Mouse (Mus musculus) heart, embryonic 12.5 days (tissue): ENCODE data around the gene Slc19a1. TPM values are rescaled to one million over a fixed set of nuclear protein-coding genes. Genes with fewer than 3 reads are reported as not detected.
A peak's percentile ranks its signal among the peaks of the same experiment; 100 is the strongest.

Source experiments
- ATAC-seq: fragments of 200-750 bp; cut with Nextera tagmentation; 2 replicates; pipeline ENCODE4 v1.8.0; 2017; ENCODE audit warnings: moderate TSS enrichment, moderate library complexity; ENCODE audit not compliant: insufficient number of reproducible peaks, low FRiP score
- H3K27ac ChIP-seq: fragments of 300-500 bp; sonication (generic); 2 replicates; pipeline ENCODE4 v1.5.1; 2016; ENCODE audit warnings: mild to moderate bottlenecking, moderate library complexity; ENCODE audit not compliant: poor library complexity, severe bottlenecking
- H3K27me3 ChIP-seq: fragments of 300-500 bp; sonication (generic); replicated peaks from 2 replicates; pipeline ENCODE4 v1.6.1; 2016; ENCODE audit warnings: mild to moderate bottlenecking, moderate library complexity
- H3K36me3 ChIP-seq: fragments of 300-500 bp; sonication (generic); 2 replicates; pipeline ENCODE4 v1.6.1; 2016; ENCODE audit warnings: mild to moderate bottlenecking, moderate library complexity
- H3K4me1 ChIP-seq: fragments of 300-500 bp; sonication (generic); replicated peaks from 2 replicates; pipeline ENCODE4 v1.6.1; 2016; ENCODE audit warnings: mild to moderate bottlenecking
- H3K4me2 ChIP-seq: fragments of 300-500 bp; sonication (generic); 2 replicates; pipeline ENCODE4 v1.6.1; 2016; ENCODE audit warnings: mild to moderate bottlenecking, moderate library complexity
- H3K4me3 ChIP-seq: fragments of 300-500 bp; sonication (generic); 2 replicates; pipeline ENCODE4 v1.5.1; 2016; ENCODE audit warnings: mild to moderate bottlenecking
- H3K9ac ChIP-seq: fragments of 300-500 bp; sonication (generic); 2 replicates; pipeline ENCODE4 v1.6.1; 2016; ENCODE audit warnings: mild to moderate bottlenecking, moderate library complexity
- H3K9me3 ChIP-seq: fragments of 300-500 bp; sonication (generic); replicated peaks from 2 replicates; pipeline ENCODE4 v1.6.1; 2016; ENCODE audit warnings: mild to moderate bottlenecking, moderate library complexity
- WGBS: fragments of 180-500 bp; shearing (Covaris S2); methylation state at CpG from one replicate; pipeline ENCODE4 v1.1.7; 2016; 5-methylcytosine and 5-hydroxymethylcytosine counted together
- polyA plus RNA-seq: library from polyadenylated mRNA; unstranded; fragments of >200 nt; fragmentation: Nextera tagmentation; extraction: Ambion mirVana; gene quantifications from 2 replicates; pipeline ENCODE4 v1.2.1, GENCODE M21; 2016

The Slc19a1 gene
- polyA plus RNA-seq, 1 experiment from 2014 or later = 12.9 TPM

DNA sequence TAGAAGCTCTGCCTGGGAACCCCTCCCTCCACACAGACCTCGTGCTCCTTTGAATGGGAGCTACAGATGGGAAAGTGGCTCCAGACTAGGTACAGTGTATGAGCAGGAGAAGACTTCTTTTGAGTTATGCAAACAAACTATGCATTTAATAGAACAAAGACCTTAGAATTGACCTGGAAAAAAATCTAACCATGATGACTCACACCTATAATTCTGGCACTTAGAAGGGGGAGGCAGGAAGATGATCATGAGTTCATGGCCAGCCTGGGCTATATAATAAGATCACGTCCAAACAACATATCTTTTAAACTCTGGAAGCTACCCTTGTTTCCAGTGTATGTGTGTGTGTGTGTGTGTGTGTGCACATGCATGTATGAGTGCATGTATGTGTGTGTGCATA lies 15.0 kb upstream of the Slc19a1 start:
- 71% methylated on average over 2 of the region's 2 CpGs for WGBS
- Histone ChIP-seq H3K27me3 (no peaks in the 10 kb centered on the region), H3K27ac (no peak overlapping the region), H3K4me1 (no peaks in the 10 kb centered on the region), H3K9ac (no peak overlapping the region), H3K4me2 (no peak overlapping the region), H3K9me3 (no peaks in the 10 kb centered on the region), H3K36me3 (no peaks in the 10 kb centered on the region), H3K4me3 (no peak overlapping the region)
- ATAC-seq = no peak

DNA sequence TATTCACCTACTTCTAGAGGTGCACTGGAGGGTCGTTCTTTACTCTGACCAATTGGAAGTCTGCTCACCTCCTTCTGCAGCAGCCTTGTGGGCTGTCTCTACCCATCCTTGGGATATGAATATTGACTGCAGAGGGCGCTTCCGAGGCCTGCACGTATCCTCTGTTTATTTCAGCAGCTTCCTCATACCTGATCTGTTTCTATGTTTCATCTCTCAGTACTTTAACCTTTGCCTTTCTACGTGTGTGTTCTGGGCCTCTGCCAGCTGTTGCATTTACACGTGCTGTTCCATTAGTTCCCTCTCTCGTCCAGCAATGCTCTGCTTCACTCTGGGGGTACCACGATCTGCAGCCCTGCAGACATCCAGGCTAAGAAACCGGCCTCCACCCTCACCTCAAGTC lies 14.4 kb upstream of the Slc19a1 start:
- H3K9ac ChIP-seq = no peak overlapping the region
- H3K4me1 ChIP-seq = no peaks in the 10 kb centered on the region
- H3K36me3 ChIP-seq = no peaks in the 10 kb centered on the region
- H3K27me3 ChIP-seq = peaks cover 2% of the 10 kb centered on the region; the same call in 1 of the 2 replicates
- no peak overlapping the region for H3K27ac ChIP-seq
- no peak for ATAC-seq
- no peak overlapping the region for H3K4me2 ChIP-seq
- no peaks in the 10 kb centered on the region for H3K9me3 ChIP-seq
- H3K4me3 ChIP-seq = no peak overlapping the region
- WGBS = 63% methylated on average over 9 of the region's 9 CpGs

DNA sequence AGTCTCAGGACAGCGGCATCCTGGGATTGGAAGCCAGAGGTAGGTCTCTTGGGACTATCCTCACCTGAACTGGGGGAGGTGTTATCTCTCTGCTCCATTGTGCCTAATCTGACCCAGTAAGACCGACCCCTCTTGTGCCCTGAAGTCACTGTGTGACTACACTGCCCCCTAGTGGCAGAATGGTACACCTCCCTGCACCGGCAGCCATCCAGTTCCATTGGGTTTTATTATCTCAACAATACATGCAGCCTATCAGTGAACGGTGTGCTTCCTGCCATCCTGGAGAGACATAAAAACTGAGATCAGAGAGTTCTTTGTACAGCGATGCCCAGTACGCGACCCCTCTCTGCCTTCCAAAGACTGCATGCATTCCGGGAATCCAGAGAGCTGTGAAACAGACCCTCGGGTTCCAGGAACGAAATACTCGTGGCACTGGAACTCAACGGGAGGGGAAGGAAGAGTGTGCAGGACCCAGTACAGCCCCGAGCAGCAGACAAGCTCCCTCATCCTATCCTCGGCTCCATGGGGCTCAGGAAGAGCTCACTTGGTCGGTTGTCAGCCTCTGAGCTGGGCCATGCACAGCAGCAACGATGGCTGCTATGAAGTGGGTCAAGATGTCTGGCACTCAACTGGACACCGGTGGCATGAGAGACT lies 10.5 kb upstream of the Slc19a1 start:
- peaks cover 18% of the 10 kb centered on the region; the same call in 1 of the 2 replicates for H3K27me3 ChIP-seq
- H3K27ac ChIP-seq = no peak overlapping the region
- no peak overlapping the region for H3K4me3 ChIP-seq
- H3K9me3 ChIP-seq = no peaks in the 10 kb centered on the region
- peak overlapping the region; percentile 45 for H3K4me2 ChIP-seq
- WGBS = 36% methylated on average over 17 of the region's 17 CpGs
- H3K9ac ChIP-seq = no peak overlapping the region; the same call in 1 of the 2 replicates
- ATAC-seq = 0 out of 2 replicates have a peak, but pooled peaks have one; percentile 27
- no peaks in the 10 kb centered on the region for H3K4me1 ChIP-seq
- H3K36me3 ChIP-seq = no peaks in the 10 kb centered on the region

DNA sequence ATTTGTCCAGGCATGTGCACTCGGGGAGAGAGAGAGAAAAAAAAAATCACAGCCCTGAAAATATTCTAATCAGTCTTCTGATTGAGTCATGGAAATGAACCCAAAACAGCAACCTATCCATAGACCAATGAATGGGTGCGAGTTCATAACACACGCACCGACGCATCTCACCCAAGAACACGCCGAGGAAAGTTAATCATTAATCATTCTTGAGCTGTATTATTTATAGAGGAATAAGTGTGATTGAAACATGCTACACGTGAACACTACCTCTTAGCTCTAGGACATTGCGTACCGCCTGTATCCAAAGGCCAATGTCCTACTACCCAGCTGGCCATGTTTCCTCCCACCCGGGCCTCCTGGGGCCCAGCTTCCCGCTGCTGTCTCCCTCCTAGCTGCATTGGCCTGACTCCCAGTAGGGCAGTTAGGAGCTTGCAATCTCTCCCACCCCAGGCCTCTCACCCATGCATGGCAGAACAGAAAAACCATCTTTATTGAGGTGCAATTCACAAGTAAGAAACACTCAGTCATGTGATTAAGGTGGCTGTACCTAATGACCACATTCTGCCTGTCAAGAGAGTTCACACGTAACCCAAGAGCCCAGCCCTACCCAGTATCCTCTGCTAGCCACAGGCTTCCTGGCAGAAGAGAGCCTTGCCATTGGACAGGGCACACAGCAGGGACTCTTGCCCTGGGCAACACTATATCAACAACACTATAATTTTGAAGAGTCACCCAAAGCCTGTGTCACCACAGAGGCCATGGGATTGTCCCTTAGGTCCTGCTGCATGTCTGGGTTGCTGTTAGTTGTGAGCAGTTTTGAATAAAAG lies 9.5 kb upstream of the Slc19a1 start:
- WGBS = 76% methylated on average over 13 of the region's 13 CpGs
- Histone ChIP-seq H3K4me1 (no peaks in the 10 kb centered on the region), H3K9me3 (no peaks in the 10 kb centered on the region), H3K27me3 (peaks cover 18% of the 10 kb centered on the region; the same call in 1 of the 2 replicates), H3K9ac (no peak overlapping the region), H3K36me3 (no peaks in the 10 kb centered on the region), H3K4me3 (no peak overlapping the region), H3K27ac (no peak overlapping the region), H3K4me2 (no peak overlapping the region)
- ATAC-seq = no peak

DNA sequence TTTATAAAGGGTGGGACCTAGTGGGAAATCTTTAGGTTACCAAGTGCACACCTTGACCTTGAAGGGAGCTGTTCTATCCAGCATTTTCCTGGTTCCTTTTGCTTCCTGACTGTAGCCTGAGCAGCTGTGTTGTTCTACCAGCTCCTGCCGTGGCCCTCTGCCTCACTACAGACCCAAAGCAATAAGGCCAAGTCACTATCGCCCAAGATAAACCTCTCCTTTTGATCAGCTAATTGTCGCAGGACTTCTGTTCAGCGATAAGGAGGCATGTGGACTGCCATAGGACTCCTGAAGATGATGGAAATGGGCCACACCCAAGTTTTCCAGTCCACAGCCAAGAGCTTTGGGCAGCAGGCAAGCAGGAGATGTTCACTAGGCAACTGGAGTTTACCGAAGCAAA lies 7.8 kb upstream of the Slc19a1 start:
- 57% methylated on average over 5 of the region's 5 CpGs for WGBS
- Histone ChIP-seq H3K36me3 (no peaks in the 10 kb centered on the region), H3K27ac (no peak overlapping the region), H3K27me3 (peaks cover 18% of the 10 kb centered on the region; the same call in 1 of the 2 replicates), H3K9me3 (no peaks in the 10 kb centered on the region), H3K4me3 (no peak overlapping the region), H3K4me1 (no peaks in the 10 kb centered on the region), H3K4me2 (no peak overlapping the region), H3K9ac (no peak overlapping the region)
- ATAC-seq = no peak

DNA sequence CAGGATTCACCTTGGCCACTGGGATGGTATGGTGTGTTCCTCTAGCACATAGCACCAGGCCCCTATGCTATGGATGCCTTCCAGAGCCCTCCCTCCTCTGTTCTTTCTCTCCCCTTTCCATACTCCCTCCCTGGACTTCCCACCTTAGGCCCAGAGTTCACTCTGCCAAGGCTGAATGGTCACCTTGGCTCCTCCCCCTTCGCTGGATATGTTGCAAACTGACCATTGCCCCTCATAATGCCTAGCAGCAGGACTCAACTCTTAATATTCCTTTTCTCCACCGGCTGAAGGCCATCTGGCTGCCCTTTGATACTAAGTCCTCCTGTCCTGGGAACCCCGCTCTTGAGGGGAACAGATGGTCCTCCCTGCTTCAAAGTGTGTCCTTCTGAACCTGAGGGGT lies 5.1 kb upstream of the Slc19a1 start:
- WGBS = 85% methylated on average over 3 of the region's 3 CpGs
- Histone ChIP-seq H3K27me3 (peaks cover 28% of the 10 kb centered on the region), H3K4me1 (no peaks in the 10 kb centered on the region), H3K27ac (no peak overlapping the region), H3K9ac (no peak overlapping the region), H3K9me3 (no peaks in the 10 kb centered on the region), H3K4me3 (no peak overlapping the region), H3K4me2 (no peak overlapping the region), H3K36me3 (no peaks in the 10 kb centered on the region)
- ATAC-seq = no peak

DNA sequence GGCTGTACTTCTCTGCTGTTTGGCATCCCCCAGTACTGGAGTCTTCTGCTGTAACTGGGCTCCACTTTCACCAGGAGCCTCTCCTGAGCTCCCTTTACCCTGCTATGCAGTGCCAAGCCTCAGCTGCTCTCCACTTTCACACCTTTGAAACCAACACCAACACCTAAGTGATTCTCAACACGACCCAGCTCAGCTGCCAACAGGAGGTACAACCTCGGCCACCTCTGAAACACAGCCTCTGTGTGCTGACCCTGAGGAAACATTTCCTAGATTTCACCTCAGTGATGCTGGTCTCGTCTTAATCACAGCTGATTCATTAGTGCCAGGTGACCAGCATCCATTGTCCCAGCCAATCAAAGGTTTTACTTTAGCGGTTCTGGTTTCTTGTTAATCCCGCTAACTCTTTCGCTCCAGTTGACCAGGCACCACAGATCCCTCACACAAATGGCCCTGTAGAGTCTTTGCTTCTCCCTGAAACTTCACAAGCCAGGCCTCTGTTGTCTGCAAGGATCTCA lies 3.2 kb upstream of the Slc19a1 start:
- no peak for ATAC-seq
- no peak overlapping the region for H3K4me2 ChIP-seq
- WGBS = 69% methylated on average over 6 of the region's 6 CpGs
- H3K27me3 ChIP-seq = peaks cover 23% of the 10 kb centered on the region
- H3K36me3 ChIP-seq = no peaks in the 10 kb centered on the region
- H3K4me1 ChIP-seq = peaks cover 11% of the 10 kb centered on the region
- no peak overlapping the region for H3K9ac ChIP-seq
- no peak overlapping the region for H3K27ac ChIP-seq
- no peak overlapping the region for H3K4me3 ChIP-seq
- no peaks in the 10 kb centered on the region for H3K9me3 ChIP-seq

DNA sequence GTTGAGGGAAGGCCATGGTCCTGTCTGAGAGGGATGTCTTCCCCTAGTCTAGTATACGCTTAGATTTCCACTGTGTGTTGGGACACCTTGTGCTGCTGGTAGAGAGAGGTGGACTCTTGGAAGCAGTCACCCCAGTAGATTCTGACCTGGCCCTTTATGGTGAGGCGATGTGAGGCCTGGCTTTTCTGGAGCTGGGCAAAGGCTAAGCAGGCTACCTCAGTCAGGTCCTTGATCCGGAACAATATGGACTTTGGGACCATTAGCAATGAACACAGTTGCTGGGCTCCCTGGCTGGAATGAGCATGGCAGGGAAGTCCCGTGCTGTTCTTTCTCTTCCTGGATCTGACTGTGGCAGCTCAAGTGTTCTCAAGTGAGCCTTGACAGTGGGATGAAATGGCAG lies 2.3 kb upstream of the Slc19a1 start:
- WGBS = 70% methylated on average over 4 of the region's 4 CpGs
- Histone ChIP-seq H3K9me3 (no peaks in the 10 kb centered on the region), H3K27ac (no peak overlapping the region), H3K27me3 (peaks cover 21% of the 10 kb centered on the region), H3K9ac (no peak overlapping the region), H3K4me2 (no peak overlapping the region), H3K4me3 (no peak overlapping the region), H3K36me3 (no peaks in the 10 kb centered on the region), H3K4me1 (peaks cover 20% of the 10 kb centered on the region)
- no peak for ATAC-seq

DNA sequence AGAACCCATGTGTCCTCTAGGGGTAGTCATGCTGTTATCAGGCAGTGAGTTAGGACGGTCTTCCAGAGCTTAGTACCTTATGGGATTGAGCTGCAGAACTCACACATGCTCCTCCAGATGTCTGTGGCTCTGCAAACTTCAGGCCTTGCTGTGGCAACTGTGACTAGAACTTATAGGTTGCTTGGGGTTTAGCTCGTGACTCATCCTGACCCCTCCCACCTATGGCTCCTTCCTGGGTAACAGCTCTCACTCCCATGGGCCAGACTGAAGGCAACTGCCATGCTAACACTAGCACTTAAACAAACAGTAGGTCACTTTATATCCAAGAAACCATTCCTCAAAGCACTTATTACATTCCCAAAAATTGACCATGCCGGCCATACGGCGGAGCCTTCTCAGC lies 1.4 kb upstream of the Slc19a1 start:
- Histone ChIP-seq H3K36me3 (no peaks in the 10 kb centered on the region), H3K27me3 (peaks cover 14% of the 10 kb centered on the region), H3K4me2 (no peak overlapping the region), H3K9me3 (no peaks in the 10 kb centered on the region), H3K4me1 (peaks cover 21% of the 10 kb centered on the region), H3K4me3 (no peak overlapping the region), H3K27ac (no peak overlapping the region), H3K9ac (no peak overlapping the region)
- WGBS = 80% methylated on average over 5 of the region's 5 CpGs
- no peak for ATAC-seq

DNA sequence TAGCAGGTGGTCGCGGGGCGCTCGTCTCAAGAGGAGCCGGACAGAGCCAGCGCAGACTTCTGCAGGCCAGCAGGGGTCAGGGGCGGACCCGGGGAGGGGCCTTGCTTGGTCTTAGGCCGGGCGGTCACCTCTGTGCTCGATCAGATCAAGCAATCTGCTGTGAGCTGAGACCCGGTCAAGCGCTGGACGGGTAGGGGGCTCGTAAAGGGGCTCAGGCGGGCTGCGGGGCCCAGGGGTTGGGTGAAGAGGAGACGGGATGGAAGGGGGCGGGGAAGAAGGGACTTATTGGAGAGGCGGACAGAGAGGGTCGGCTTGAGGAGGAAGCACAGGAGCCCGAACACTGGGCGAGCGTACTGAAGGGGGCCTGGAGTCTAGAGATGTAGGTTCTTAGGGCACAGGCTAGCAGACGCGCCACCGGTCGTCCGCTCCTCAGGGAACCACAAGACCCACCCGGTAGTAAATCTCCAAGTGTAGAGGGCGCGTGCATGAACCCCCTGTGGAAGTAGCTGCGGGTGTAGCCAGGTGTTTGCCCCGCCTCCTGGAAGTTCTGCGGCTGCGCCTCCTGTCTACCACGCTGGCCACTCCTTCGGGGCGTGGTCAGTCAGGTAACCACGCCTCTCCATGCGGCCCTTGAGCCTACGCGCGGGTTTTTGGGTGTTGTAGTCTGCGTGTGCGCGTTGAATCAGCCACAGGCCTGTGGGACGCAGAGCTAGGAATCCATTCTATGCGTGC lies 716 bp downstream of the Slc19a1 start:
- Histone ChIP-seq H3K9me3 (no peaks in the 10 kb centered on the region), H3K27me3 (peaks cover 10% of the 10 kb centered on the region), H3K36me3 (no peaks in the 10 kb centered on the region), H3K4me1 (peaks cover 21% of the 10 kb centered on the region), H3K27ac (no peak overlapping the region), H3K4me2 (peak overlapping the region; percentile 91), H3K9ac (peak overlapping the region; percentile 79), H3K4me3 (peak overlapping the region; percentile 71)
- WGBS = under 1% methylated on average over 49 of the region's 49 CpGs
- ATAC-seq = peak; percentile 93
